Mouse (Mus musculus): ENCODE data around the gene Trcg1.
"Not testable (repeated sequence)": the region's sequence is repeated elsewhere in the genome, so short reads cannot be mapped to it uniquely, and the experiment has no call there.

Gene Trcg1

GRCm38 (mm10) chr9:57236256-57236655, at the start of gene Trcg1:
Trcg1 (plus strand) TSS chr9:57236556.
- in situ Hi-C loops (cut with MboI, MseI), result no loop called here

GRCm38 (mm10) chr9:57196708-57197107, 39.6 kb upstream of the Trcg1 start:
- in situ Hi-C loops (cut with MboI, MseI), result no loop called here

- in situ Hi-C loops (cut with MboI, MseI), result no loop called here
Observed at GRCm38 (mm10) chr9:57197414-57197813, 38.9 kb upstream of the Trcg1 start.

- in situ Hi-C loops (cut with MboI, MseI), result no loop called here
Observed at GRCm38 (mm10) chr9:57202981-57203380, 33.4 kb upstream of the Trcg1 start.

GRCm38 (mm10) chr9:57203571-57203970, 32.8 kb upstream of the Trcg1 start:
- in situ Hi-C loops (cut with MboI, MseI), result not testable (repeated sequence)

GRCm38 (mm10) chr9:57206896-57207295, 29.5 kb upstream of the Trcg1 start:
- in situ Hi-C loops (cut with MboI, MseI), result no loop called here

- in situ Hi-C loops (cut with MboI, MseI), result no loop called here
Observed at GRCm38 (mm10) chr9:57209316-57209715, 27.0 kb upstream of the Trcg1 start.

- in situ Hi-C loops (cut with MboI, MseI), result no loop called here
Observed at GRCm38 (mm10) chr9:57212448-57213222, 23.7 kb upstream of the Trcg1 start.

GRCm38 (mm10) chr9:57214500-57214899, 21.9 kb upstream of the Trcg1 start:
- in situ Hi-C loops (cut with MboI, MseI), result no loop called here

- in situ Hi-C loops (cut with MboI, MseI), result no loop called here
Observed at GRCm38 (mm10) chr9:57217220-57217619, 19.1 kb upstream of the Trcg1 start.

GRCm38 (mm10) chr9:57218776-57219175, 17.6 kb upstream of the Trcg1 start:
- in situ Hi-C loops (cut with MboI, MseI), result no loop called here

- in situ Hi-C loops (cut with MboI, MseI), result no loop called here
Observed at GRCm38 (mm10) chr9:57219511-57219910, 16.8 kb upstream of the Trcg1 start.

GRCm38 (mm10) chr9:57220356-57220755, 16.0 kb upstream of the Trcg1 start:
- in situ Hi-C loops (cut with MboI, MseI), result no loop called here

GRCm38 (mm10) chr9:57223341-57223740, 13.0 kb upstream of the Trcg1 start:
- in situ Hi-C loops (cut with MboI, MseI), result no loop called here

GRCm38 (mm10) chr9:57225780-57226627, 10.4 kb upstream of the Trcg1 start:
- in situ Hi-C loops (cut with MboI, MseI), result no loop called here

GRCm38 (mm10) chr9:57226628-57227122, 9.7 kb upstream of the Trcg1 start:
- in situ Hi-C loops (cut with MboI, MseI), result not testable (repeated sequence)

GRCm38 (mm10) chr9:57227203-57227602, 9.2 kb upstream of the Trcg1 start:
- in situ Hi-C loops (cut with MboI, MseI), result no loop called here

GRCm38 (mm10) chr9:57228186-57228585, 8.2 kb upstream of the Trcg1 start:
- in situ Hi-C loops (cut with MboI, MseI), result no loop called here

GRCm38 (mm10) chr9:57229726-57230125, 6.6 kb upstream of the Trcg1 start:
- in situ Hi-C loops (cut with MboI, MseI), result no loop called here

- in situ Hi-C loops (cut with MboI, MseI), result no loop called here
Observed at GRCm38 (mm10) chr9:57230146-57230783, 6.1 kb upstream of the Trcg1 start.

GRCm38 (mm10) chr9:57231536-57232255, 4.7 kb upstream of the Trcg1 start:
- in situ Hi-C loops (cut with MboI, MseI), result no loop called here
